Comparison of ENCODE assay signal across 35 mouse cellular contexts in genomic region chr10:55192176-55192575, GRCm38 (mm10).
"Had no signal": no experiment of that assay in that cellular context is flagged by ENCODE, and none has a peak within 500 bp of the region (broad histone marks: within the 10 kb centered on the region; RNA-seq: fewer than 3 reads in every experiment).

No protein-coding gene starts in this region.

- H3K4me2 ChIP-seq: heart, embryonic 11.5 days; heart, embryonic 12.5 days; heart, embryonic 13.5 days; heart, embryonic 15.5 days; hindbrain, embryonic 12.5 days; hindbrain, embryonic 13.5 days; hindbrain, embryonic 14.5 days; hindbrain, embryonic 15.5 days; intestine, embryonic 15.5 days; kidney, embryonic 15.5 days had no signal

- H3K4me3 ChIP-seq: heart, embryonic 10.5 days; heart, embryonic 12.5 days; heart, embryonic 13.5 days; heart, embryonic 15.5 days; hindbrain, embryonic 10.5 days; hindbrain, embryonic 12.5 days; hindbrain, embryonic 13.5 days; hindbrain, embryonic 15.5 days; intestine, embryonic 15.5 days; kidney, embryonic 15.5 days; layer of hippocampus, adult 2 months had no signal

- H3K27me3 ChIP-seq: heart, embryonic 12.5 days; heart, embryonic 13.5 days; heart, embryonic 15.5 days; hindbrain, embryonic 12.5 days; hindbrain, embryonic 13.5 days; hindbrain, embryonic 15.5 days; intestine, embryonic 15.5 days; kidney, embryonic 15.5 days had no signal

- H3K9me3 ChIP-seq: heart, embryonic 10.5 days; heart, embryonic 12.5 days; heart, embryonic 13.5 days; heart, embryonic 15.5 days; hindbrain, embryonic 10.5 days; hindbrain, embryonic 12.5 days; hindbrain, embryonic 13.5 days; hindbrain, embryonic 15.5 days; intestine, embryonic 15.5 days; kidney, embryonic 15.5 days had no signal

- H3K4me1 ChIP-seq: heart, embryonic 10.5 days; heart, embryonic 12.5 days; heart, embryonic 13.5 days; heart, embryonic 15.5 days; hindbrain, embryonic 10.5 days; hindbrain, embryonic 12.5 days; hindbrain, embryonic 13.5 days; hindbrain, embryonic 15.5 days; intestine, embryonic 15.5 days; kidney, embryonic 15.5 days had no signal

- DNase-seq: heart, postnatal 10 days; heart, postnatal 14 days; heart, postnatal 36 days; heart, postnatal 4 days; kidney, adult 11 months; kidney, adult 18-20 months; kidney, adult 2 months; kidney, adult 8-10 months; kidney, adult 9 months; kidney, postnatal 10 days; kidney, postnatal 14 days; kidney, postnatal 25 days; kidney, postnatal 36 days; kidney, postnatal 4 days; layer of hippocampus, adult 9-11 months; layer of hippocampus, postnatal 36 days had no signal

- ATAC-seq: hindbrain, embryonic 16.5 days; hindbrain, postnatal 0 days; inflammation-experienced regulatory T-cells, adult 6 months; intestine, embryonic 15.5 days; intestine, embryonic 16.5 days; intestine, postnatal 0 days had no signal

- H3K27ac ChIP-seq: heart, embryonic 10.5 days; heart, embryonic 13.5 days; heart, embryonic 15.5 days; hindbrain, embryonic 10.5 days; hindbrain, embryonic 12.5 days; hindbrain, embryonic 13.5 days; hindbrain, embryonic 14.5 days; hindbrain, embryonic 15.5 days; hindbrain, postnatal 0 days; intestine, embryonic 15.5 days; kidney, embryonic 15.5 days; kidney, postnatal 0 days; layer of hippocampus, adult 2 months had no signal

- H3K9ac ChIP-seq: heart, embryonic 12.5 days; heart, embryonic 13.5 days; heart, embryonic 15.5 days; hindbrain, embryonic 12.5 days; hindbrain, embryonic 13.5 days; hindbrain, embryonic 14.5 days; hindbrain, embryonic 15.5 days; intestine, embryonic 15.5 days; kidney, embryonic 15.5 days had no signal

- H3K36me3 ChIP-seq: heart, embryonic 10.5 days; heart, embryonic 12.5 days; heart, embryonic 13.5 days; heart, embryonic 15.5 days; hindbrain, embryonic 10.5 days; hindbrain, embryonic 12.5 days; hindbrain, embryonic 13.5 days; hindbrain, embryonic 15.5 days; intestine, embryonic 15.5 days; kidney, embryonic 15.5 days had no signal
